Mouse (Mus musculus) retina, embryonic 14.5 days (tissue): ENCODE results near the gene Hdgfl1.

Experiments used
- DNase-seq: peaks from one replicate; pipeline ENCODE4 v3.0.0-alpha.2; 2015; ENCODE audit warnings: low spot score

Hdgfl1 gene

GRCm38 (mm10) chr13:26769955-26770354 is at the start of gene Hdgfl1:
TSS of gene Hdgfl1 (minus strand) at chr13:26770165.
- DNase-seq = no peak

GRCm38 (mm10) chr13:26795460-26795859 is 25.5 kb upstream of the Hdgfl1 start:
- no peak for DNase-seq

GRCm38 (mm10) chr13:26769424-26769823 is 541 bp downstream of the Hdgfl1 start:
- DNase-seq = no peak

GRCm38 (mm10) chr13:26761966-26762803 is 7.8 kb downstream of the Hdgfl1 start:
- DNase-seq = peak; percentile 18

GRCm38 (mm10) chr13:26752863-26753262 is 17.1 kb downstream of the Hdgfl1 start:
- DNase-seq = no peak

- peak; percentile 41 for DNase-seq
Observed at GRCm38 (mm10) chr13:26752414-26752813, 17.6 kb downstream of the Hdgfl1 start.

- DNase-seq = peak; percentile 40
Observed at GRCm38 (mm10) chr13:26745760-26746457, 24.1 kb downstream of the Hdgfl1 start.

- peak; percentile 33 for DNase-seq
Observed at GRCm38 (mm10) chr13:26745059-26745759, 24.8 kb downstream of the Hdgfl1 start.

GRCm38 (mm10) chr13:26744068-26744467 is 25.9 kb downstream of the Hdgfl1 start:
- DNase-seq = no peak

GRCm38 (mm10) chr13:26734981-26735380 is 35.0 kb downstream of the Hdgfl1 start:
- no peak for DNase-seq

- DNase-seq = no peak
Observed at GRCm38 (mm10) chr13:26724250-26724649, 45.7 kb downstream of the Hdgfl1 start.

GRCm38 (mm10) chr13:26721333-26721732 is 48.6 kb downstream of the Hdgfl1 start:
- DNase-seq = no peak

GRCm38 (mm10) chr13:26720917-26721316 is 49.0 kb downstream of the Hdgfl1 start:
- no peak for DNase-seq

- no peak for DNase-seq
Observed at GRCm38 (mm10) chr13:26719146-26719715, 50.7 kb downstream of the Hdgfl1 start.
